Mouse (Mus musculus): Measurements from ENCODE around the gene Nap1l1. TPM values are rescaled to one million over a fixed set of nuclear protein-coding genes. Genes with fewer than 3 reads are reported as not detected.

The Nap1l1 gene
- total and polyA plus RNA-seq, 3 experiments = 196 to 1,342 (median 360) TPM

DNA sequence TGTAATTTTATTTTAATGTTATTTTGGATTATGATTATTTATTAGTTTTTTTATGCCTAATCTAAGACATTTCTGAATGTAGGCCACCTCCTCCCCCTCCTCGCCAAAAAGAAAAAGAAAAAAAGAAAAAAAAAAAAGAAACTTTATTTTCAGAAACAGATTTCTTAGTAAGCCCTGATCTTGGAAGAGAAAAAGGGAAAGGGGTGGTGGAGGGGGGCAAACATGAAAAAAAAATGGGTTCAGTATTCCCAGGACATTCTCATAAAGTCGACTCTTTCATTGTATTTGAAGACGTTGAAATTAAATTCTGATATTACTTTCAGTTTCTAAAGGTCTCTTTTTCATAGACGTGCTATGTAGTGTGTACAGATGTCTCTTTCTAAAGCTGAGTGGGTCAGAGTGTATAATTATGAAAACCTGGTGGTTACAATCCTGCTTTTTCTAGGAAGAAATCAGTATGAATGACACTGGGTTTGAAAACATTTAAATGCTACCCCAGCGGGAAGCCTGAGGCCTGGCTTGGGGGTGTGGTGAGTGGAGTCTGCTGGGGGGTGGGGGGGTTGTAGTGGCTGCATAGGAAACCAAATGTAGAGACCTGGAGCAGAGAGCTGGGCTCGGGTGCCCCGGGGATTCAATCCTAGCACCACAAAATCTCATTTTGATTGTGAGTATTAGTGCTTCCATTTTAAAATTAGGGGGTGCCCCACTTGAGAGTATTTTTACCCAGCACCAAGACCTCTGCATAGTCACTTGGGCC lies 35.5 kb downstream of the Nap1l1 start:
- peaks cover 8 to 41% of the 10 kb centered on the region in 2 experiments; a peak in 3 of 4 replicates for H3K4me1 ChIP-seq (ENCODE audit: control insufficient read depth in 1 of 2, insufficient read depth in 2 of 2)
- H3K27ac ChIP-seq (ENCODE audit: insufficient read depth, low read depth) = no peak overlapping the region
- TF ChIP-seq MYC (IDR thresholded peaks at IDR 0.05; ENCODE audit: low read depth, low read length) = no peak
- TF ChIP-seq SMC3 (IDR thresholded peaks at IDR 0.05; ENCODE audit: low read depth, low read length) = no peak
- TF ChIP-seq E2F4 (IDR thresholded peaks at IDR 0.05; ENCODE audit: insufficient replicate concordance, low read depth, low read length) = no peak
- no peak for TF ChIP-seq UBTF (IDR thresholded peaks at IDR 0.05; ENCODE audit: low read depth, low read length)
- no peak for TF ChIP-seq CHD2 (IDR thresholded peaks at IDR 0.05; ENCODE audit: low read length)
- TF ChIP-seq ZKSCAN1 (IDR thresholded peaks at IDR 0.05; ENCODE audit: borderline replicate concordance, low read depth, low read length) = no peak
- TF ChIP-seq POLR2A (IDR thresholded peaks at IDR 0.05; ENCODE audit: low read depth, low read length) = no peak
- no peak for TF ChIP-seq NELFE (IDR thresholded peaks at IDR 0.05; ENCODE audit: low read depth, low read length)
- no peak for TF ChIP-seq ELF1 (IDR thresholded peaks at IDR 0.05; ENCODE audit: low read depth, low read length)
- TF ChIP-seq PAX5 (IDR thresholded peaks at IDR 0.05; ENCODE audit: low read length) = no peak
- TF ChIP-seq MAX (IDR thresholded peaks at IDR 0.05; ENCODE audit: low read length) = no peak
- peak; percentile 62 for TF ChIP-seq ZNF384 (IDR thresholded peaks at IDR 0.05; ENCODE audit: low read depth, low read length)
- TF ChIP-seq RCOR1 (conservative IDR thresholded peaks at IDR 0.05; ENCODE audit: low read depth, low read length) = no peak; the same call in 1 of the 2 replicates
- no peak for TF ChIP-seq JUND (conservative IDR thresholded peaks at IDR 0.05; ENCODE audit: low read depth, low read length)
- TF ChIP-seq ETS1 (conservative IDR thresholded peaks at IDR 0.05; ENCODE audit: low read depth, low read length) = 0 out of 2 replicates have a peak, but pooled peaks have one; percentile 7
- TF ChIP-seq TBP (conservative IDR thresholded peaks at IDR 0.05; ENCODE audit: low read depth, low read length) = no peak
- TF ChIP-seq MAFK (IDR thresholded peaks at IDR 0.05; ENCODE audit: insufficient replicate concordance, low read length) = no peak
- 0 out of 2 replicates have a peak, but pooled peaks have one; percentile 20 for TF ChIP-seq TCF12 (IDR thresholded peaks at IDR 0.05; ENCODE audit: low read depth, low read length)
- 0 out of 2 replicates have a peak, but pooled peaks have one; percentile 39 for TF ChIP-seq MAZ (IDR thresholded peaks at IDR 0.05; ENCODE audit: low read depth, low read length)
- no peak for TF ChIP-seq USF1 (IDR thresholded peaks at IDR 0.05; ENCODE audit: low read depth, low read length)
- TF ChIP-seq MXI1 (IDR thresholded peaks at IDR 0.05; ENCODE audit: low read depth, low read length) = no peak
- no peak for TF ChIP-seq KAT2A (IDR thresholded peaks at IDR 0.05; ENCODE audit: insufficient replicate concordance, low read length)
- TF ChIP-seq NRF1 (IDR thresholded peaks at IDR 0.05; ENCODE audit: low read depth, low read length) = no peak
- TF ChIP-seq ZMIZ1 (IDR thresholded peaks at IDR 0.05; ENCODE audit: low read depth, low read length) = no peak
- TF ChIP-seq CTCF (conservative IDR thresholded peaks at IDR 0.05 in 1 of 2, IDR thresholded peaks at IDR 0.05 in 1 of 2; ENCODE audit: low read depth in 2 of 2, low read length in 2 of 2) = no peak
- no peak for TF ChIP-seq USF2 (conservative IDR thresholded peaks at IDR 0.05; ENCODE audit: low read depth, low read length)
- no peak for TF ChIP-seq POLR2AphosphoS2 (IDR thresholded peaks at IDR 0.05; ENCODE audit: low read depth, low read length)
- 0 out of 2 replicates have a peak, but pooled peaks have one; percentile 73 for TF ChIP-seq CHD1 (IDR thresholded peaks at IDR 0.05; ENCODE audit: low read depth, low read length)
- TF ChIP-seq RAD21 (IDR thresholded peaks at IDR 0.05; ENCODE audit: low read depth, low read length) = no peak
- peak; percentile 39; the same call in 1 of the 2 replicates for TF ChIP-seq BHLHE40 (IDR thresholded peaks at IDR 0.05; ENCODE audit: low read depth, low read length)
- TF ChIP-seq MEF2A (IDR thresholded peaks at IDR 0.05; ENCODE audit: borderline replicate concordance, low read depth, low read length) = peak; percentile 88
- TF ChIP-seq IRF4 (IDR thresholded peaks at IDR 0.05; ENCODE audit: low read depth, low read length) = no peak
- TF ChIP-seq GABPA (IDR thresholded peaks at IDR 0.05; ENCODE audit: insufficient replicate concordance, low read depth, low read length) = no peak
- no peak for TF ChIP-seq ZC3H11A (IDR thresholded peaks at IDR 0.05; ENCODE audit: low read depth, low read length)
- TF ChIP-seq JUN (IDR thresholded peaks at IDR 0.05; ENCODE audit: insufficient read depth, low read depth, low read length) = no peak
- no peak for TF ChIP-seq HCFC1 (IDR thresholded peaks at IDR 0.05; ENCODE audit: low read depth, low read length)
- TF ChIP-seq EP300 (IDR thresholded peaks at IDR 0.05; ENCODE audit: low read length) = no peak
- TF ChIP-seq SIN3A (IDR thresholded peaks at IDR 0.05; ENCODE audit: low read length) = no peak; the same call in 1 of the 2 replicates
- in situ Hi-C loops (cut with MboI; ENCODE audit: low pct_ligation_motif_present, low pct_unique_long_range_greater_than_20kb, low sequenced_read_pairs) = loop anchor here (10.0 to 25.0 kb wide), 3 partner anchors 129 to 416 kb away; no protein-coding TSS in a partner anchor
- no peaks in the 10 kb centered on the region for H3K36me3 ChIP-seq (replicated peaks in 1 of 2; ENCODE audit: control insufficient read depth in 1 of 2, insufficient read depth in 1 of 2, low read length in 1 of 2)
- peak overlapping the region; percentile 62 to 87 (median 82) for H3K4me3 ChIP-seq (replicated peaks in 1 of 3; ENCODE audit: low read depth in 2 of 3, low read length in 2 of 3, poor library complexity in 1 of 3)
- peaks cover 13% of the 10 kb centered on the region for H3K79me2 ChIP-seq (replicated peaks; ENCODE audit: control insufficient read depth, extremely low read depth, insufficient read depth, poor library complexity, severe bottlenecking)
- H3K4me2 ChIP-seq (ENCODE audit: insufficient read depth, low read depth, poor library complexity, severe bottlenecking) = peak overlapping the region; percentile 88
- H3K27me3 ChIP-seq (replicated peaks) = no peaks in the 10 kb centered on the region
- H3K9ac ChIP-seq (ENCODE audit: insufficient read depth, low read depth) = peak overlapping the region; percentile 52
- H3K9me3 ChIP-seq (replicated peaks; ENCODE audit: low read length) = no peaks in the 10 kb centered on the region
- dilution Hi-C loops (cut with MboI; ENCODE audit: extremely low pct_ligation_motif_present, extremely low pct_unique_long_range_greater_than_20kb, low sequenced_read_pairs) = no loop called here
- DNase-seq (ENCODE audit: extremely low read depth) = peak; percentile 74
